Mouse (Mus musculus) midbrain, embryonic 14.5 days (tissue): ENCODE measurements around the gene Etnk2. TPM values are rescaled to one million over a fixed set of nuclear protein-coding genes. Genes with fewer than 3 reads are reported as not detected.
A peak's percentile ranks its signal among the peaks of the same experiment; 100 is the strongest.

Source experiments
- ATAC-seq: fragments of 200-750 bp; cut with Nextera tagmentation; 2 replicates; pipeline ENCODE4 v1.8.0; 2017; ENCODE audit warnings: moderate number of reproducible peaks, moderate library complexity; ENCODE audit not compliant: low FRiP score, low TSS enrichment
- DNase-seq: peaks from one replicate; pipeline ENCODE4 v3.0.0-alpha.2; 2015
- H3K27ac ChIP-seq: fragments of 300-500 bp; sonication (generic); replicated peaks from 2 replicates; pipeline ENCODE4 v1.5.1; 2014; ENCODE audit warnings: mild to moderate bottlenecking, low read depth, low read length, moderate library complexity
- H3K27me3 ChIP-seq: fragments of 300-500 bp; sonication (generic); 2 replicates; pipeline ENCODE4 v1.6.1; 2014; ENCODE audit warnings: low read length, control low read depth, mixed read lengths; ENCODE audit not compliant: control insufficient read depth, insufficient read depth
- H3K36me3 ChIP-seq: fragments of 300-500 bp; sonication (generic); 2 replicates; pipeline ENCODE4 v1.6.1; 2014; ENCODE audit warnings: low read length, control low read depth; ENCODE audit not compliant: control insufficient read depth, insufficient read depth
- H3K4me1 ChIP-seq: fragments of 300-500 bp; sonication (generic); 2 replicates; pipeline ENCODE4 v1.6.1; 2014; ENCODE audit warnings: mild to moderate bottlenecking, antibody characterized with exemption, low read length, control low read depth; ENCODE audit not compliant: control insufficient read depth, insufficient read depth
- H3K4me2 ChIP-seq: fragments of 300-500 bp; sonication (generic); 2 replicates; pipeline ENCODE4 v1.6.1; 2014; ENCODE audit warnings: mild to moderate bottlenecking, low read length, moderate library complexity
- H3K4me3 ChIP-seq: fragments of 300-500 bp; sonication (generic); replicated peaks from 2 replicates; pipeline ENCODE4 v1.5.1; 2014; ENCODE audit warnings: low read depth, low read length
- H3K9ac ChIP-seq: fragments of 300-500 bp; sonication (generic); replicated peaks from 2 replicates; pipeline ENCODE4 v1.6.1; 2014; ENCODE audit warnings: mild to moderate bottlenecking, low read length, moderate library complexity
- H3K9me3 ChIP-seq: fragments of 300-500 bp; sonication (generic); 2 replicates; pipeline ENCODE4 v1.6.1; 2016; ENCODE audit warnings: low read length, control low read depth, mixed read lengths; ENCODE audit not compliant: control insufficient read depth
- WGBS: fragments of 180-500 bp; shearing (Covaris S2); extraction: QIAGEN DNeasy Blood & Tissue Kit; methylation state at CpG from one replicate; pipeline ENCODE4 v1.1.7; 2014; 5-methylcytosine and 5-hydroxymethylcytosine counted together
- polyA plus RNA-seq: library from polyadenylated mRNA; unstranded; fragments of >200 nt; fragmentation: Nextera tagmentation; extraction: Ambion mirVana; gene quantifications from 2 replicates; pipeline ENCODE4 v1.2.1, GENCODE M21; 2014

Gene Etnk2
- polyA plus RNA-seq, 1 experiment from 2014 or later: 11.2 TPM

GRCm38 (mm10) chr1:133382008-133382407, 18.6 kb downstream of the Etnk2 start:
- no peak overlapping the region for H3K4me3 ChIP-seq
- no peaks in the 10 kb centered on the region for H3K9me3 ChIP-seq
- DNase-seq (peak; percentile 94), ATAC-seq (0 out of 2 replicates have a peak, but pooled peaks have one; percentile 21)
- no peaks in the 10 kb centered on the region for H3K27me3 ChIP-seq
- 5% methylated on average over 9 of the region's 9 CpGs for WGBS
- peak overlapping the region; percentile 65; the same call in 1 of the 2 replicates for H3K27ac ChIP-seq
- no peak overlapping the region for H3K4me2 ChIP-seq
- peak overlapping the region; percentile 29; the same call in 1 of the 2 replicates for H3K9ac ChIP-seq
- H3K4me1 ChIP-seq: 0 out of 2 replicates have a peak, but pooled peaks cover 12% of the 10 kb centered on the region
- H3K36me3 ChIP-seq: peaks cover 14% of the 10 kb centered on the region

DNA sequence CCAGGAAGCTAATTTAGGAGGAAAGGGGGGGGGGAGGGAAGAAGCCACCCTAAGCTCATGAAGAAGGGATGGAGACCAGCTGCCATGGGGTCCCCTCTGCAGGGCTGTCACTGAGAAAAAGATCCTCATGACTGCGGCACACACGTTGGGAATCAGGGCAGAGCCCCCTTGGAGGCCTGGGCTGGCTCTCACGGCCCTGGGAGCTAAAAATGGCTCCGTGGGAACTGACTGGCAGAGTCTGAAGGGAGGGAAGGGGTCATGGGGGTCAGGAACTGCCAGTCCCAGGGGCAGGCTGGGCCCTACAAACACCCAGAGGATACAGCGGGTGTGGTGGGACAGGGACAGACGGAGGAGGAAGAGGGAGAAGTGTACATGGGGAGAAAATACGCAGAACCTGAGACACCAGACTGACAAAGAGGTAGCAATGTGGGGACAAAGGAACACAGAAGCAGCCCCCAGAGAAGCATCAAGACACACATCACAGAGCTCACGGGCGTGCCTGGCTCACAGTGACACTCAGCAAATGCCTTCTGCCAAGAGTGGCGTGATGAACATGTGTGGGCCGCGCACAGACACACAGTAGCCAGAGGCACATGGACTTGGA, 19.3 kb downstream of the Etnk2 start:
- Histone ChIP-seq H3K36me3 (peaks cover 17% of the 10 kb centered on the region), H3K27me3 (no peaks in the 10 kb centered on the region), H3K4me3 (no peak overlapping the region), H3K27ac (peak overlapping the region; percentile 65), H3K9ac (peak overlapping the region; percentile 29; the same call in 1 of the 2 replicates), H3K4me2 (no peak overlapping the region), H3K4me1 (0 out of 2 replicates have a peak, but pooled peaks cover 12% of the 10 kb centered on the region), H3K9me3 (no peaks in the 10 kb centered on the region)
- DNase-seq: peak; percentile 19
- ATAC-seq: 0 out of 2 replicates have a peak, but pooled peaks have one; percentile 9
- 48% methylated on average over 12 of the region's 12 CpGs for WGBS

GRCm38 (mm10) chr1:133383157-133383783, 19.9 kb downstream of the Etnk2 start:
- peak overlapping the region; percentile 65; the same call in 1 of the 2 replicates for H3K27ac ChIP-seq
- no peak for ATAC-seq
- no peaks in the 10 kb centered on the region for H3K27me3 ChIP-seq
- H3K9ac ChIP-seq: peak overlapping the region; percentile 29; the same call in 1 of the 2 replicates
- no peak overlapping the region for H3K4me3 ChIP-seq
- 93% methylated on average over 14 of the region's 14 CpGs for whole genome bisulfite sequencing
- 0 out of 2 replicates have a peak, but pooled peaks cover 12% of the 10 kb centered on the region for H3K4me1 ChIP-seq
- DNase-seq: no peak
- no peaks in the 10 kb centered on the region for H3K9me3 ChIP-seq
- peaks cover 20% of the 10 kb centered on the region for H3K36me3 ChIP-seq
- H3K4me2 ChIP-seq: no peak overlapping the region

- no peaks in the 10 kb centered on the region for H3K9me3 ChIP-seq
- 36% methylated on average over 9 of the region's 9 CpGs for WGBS
- peaks cover 29% of the 10 kb centered on the region for H3K36me3 ChIP-seq
- no peak overlapping the region for H3K4me3 ChIP-seq
- ATAC-seq (peak; percentile 29; the same call in 1 of the 2 replicates), DNase-seq (peak; percentile 88)
- no peaks in the 10 kb centered on the region for H3K27me3 ChIP-seq
- H3K4me2 ChIP-seq: peak overlapping the region; percentile 35
- peak overlapping the region; percentile 6; the same call in 1 of the 2 replicates for H3K27ac ChIP-seq
- 0 out of 2 replicates have a peak, but pooled peaks cover 12% of the 10 kb centered on the region for H3K4me1 ChIP-seq
- peak overlapping the region; percentile 34 for H3K9ac ChIP-seq
Observed at GRCm38 (mm10) chr1:133385506-133385905, 22.1 kb downstream of the Etnk2 start.

- H3K27ac ChIP-seq: peak overlapping the region; percentile 6
- H3K27me3 ChIP-seq: no peaks in the 10 kb centered on the region
- no peak overlapping the region for H3K4me3 ChIP-seq
- WGBS: 15% methylated on average over 11 of the region's 11 CpGs
- no peak for ATAC-seq
- peak; percentile 26 for DNase-seq
- peak overlapping the region; percentile 34; the same call in 1 of the 2 replicates for H3K9ac ChIP-seq
- peak overlapping the region; percentile 35 for H3K4me2 ChIP-seq
- 0 out of 2 replicates have a peak, but pooled peaks cover 12% of the 10 kb centered on the region for H3K4me1 ChIP-seq
- no peaks in the 10 kb centered on the region for H3K9me3 ChIP-seq
- H3K36me3 ChIP-seq: peaks cover 35% of the 10 kb centered on the region
Observed at GRCm38 (mm10) chr1:133386209-133386608, 22.8 kb downstream of the Etnk2 start.

DNA sequence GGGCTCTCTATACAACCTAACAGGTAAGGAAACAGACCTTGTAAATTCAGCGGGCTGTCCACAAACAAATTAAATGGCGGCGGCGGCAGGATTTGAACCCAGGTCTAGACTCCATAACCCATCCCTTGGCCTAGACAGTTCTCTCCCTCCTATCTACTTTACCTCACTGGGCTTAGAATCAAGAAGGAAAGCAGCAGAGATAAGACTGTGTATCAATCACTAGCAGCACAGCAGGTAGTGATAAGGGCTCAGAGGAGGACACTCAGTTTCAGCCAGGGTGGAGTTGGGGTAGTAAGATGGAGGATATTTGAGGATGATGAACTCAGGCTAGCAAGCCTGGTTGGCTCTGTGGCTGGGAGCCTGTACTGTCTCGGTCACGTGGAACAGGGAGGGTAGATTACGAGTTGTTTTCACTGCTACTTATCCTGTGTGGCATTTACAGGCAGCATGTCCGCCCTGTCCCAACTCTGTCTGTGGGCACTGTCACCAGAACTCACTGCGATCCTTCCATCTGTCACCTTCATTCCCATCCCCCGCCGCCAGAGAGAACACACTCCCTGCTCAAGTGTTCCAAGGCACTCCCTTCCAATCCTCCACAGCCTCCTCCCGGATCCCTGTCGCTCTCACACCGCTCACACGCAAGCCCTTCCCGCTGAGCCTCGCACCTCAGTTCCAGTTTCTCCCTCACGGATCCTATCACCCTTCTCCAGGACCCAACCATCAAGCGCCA, 24.3 kb downstream of the Etnk2 start:
- Histone ChIP-seq H3K4me1 (0 out of 2 replicates have a peak, but pooled peaks cover 12% of the 10 kb centered on the region), H3K9me3 (no peaks in the 10 kb centered on the region), H3K9ac (no peak overlapping the region), H3K4me2 (no peak overlapping the region), H3K4me3 (no peak overlapping the region), H3K27ac (no peak overlapping the region), H3K27me3 (no peaks in the 10 kb centered on the region), H3K36me3 (peaks cover 48% of the 10 kb centered on the region)
- ATAC-seq (no peak), DNase-seq (no peak)
- WGBS: 64% methylated on average over 19 of the region's 19 CpGs

- Histone ChIP-seq H3K27ac (no peak overlapping the region), H3K36me3 (peaks cover 23% of the 10 kb centered on the region), H3K27me3 (no peaks in the 10 kb centered on the region), H3K9ac (no peak overlapping the region), H3K4me1 (peaks cover 20% of the 10 kb centered on the region), H3K9me3 (no peaks in the 10 kb centered on the region), H3K4me2 (no peak overlapping the region), H3K4me3 (no peak overlapping the region)
- 61% methylated on average over 4 of the region's 4 CpGs for WGBS
- ATAC-seq (no peak), DNase-seq (no peak)
Observed at GRCm38 (mm10) chr1:133394702-133395101, 31.3 kb downstream of the Etnk2 start.

GRCm38 (mm10) chr1:133396693-133397092, 33.3 kb downstream of the Etnk2 start:
- H3K27me3 ChIP-seq: no peaks in the 10 kb centered on the region
- no peak for DNase-seq
- H3K36me3 ChIP-seq: peaks cover 9% of the 10 kb centered on the region
- H3K4me1 ChIP-seq: peaks cover 20% of the 10 kb centered on the region
- H3K9ac ChIP-seq: no peak overlapping the region
- no peaks in the 10 kb centered on the region for H3K9me3 ChIP-seq
- H3K4me3 ChIP-seq: no peak overlapping the region
- 78% methylated on average over 5 of the region's 5 CpGs for WGBS
- H3K27ac ChIP-seq: peak overlapping the region; percentile 90; the same call in 1 of the 2 replicates
- no peak for ATAC-seq
- H3K4me2 ChIP-seq: no peak overlapping the region
